Mouse (Mus musculus) embryo, embryonic 10 days (tissue): ENCODE results near the gene Ugt1a10.
"Not testable (repeated sequence)": the region's sequence is repeated elsewhere in the genome, so short reads cannot be mapped to it uniquely, and the experiment has no call there.

Experiments used
- DNase-seq: peaks from one replicate; pipeline ENCODE4 v3.0.0-alpha.2; 2015; ENCODE audit warnings: low spot score

The Ugt1a10 gene

DNA sequence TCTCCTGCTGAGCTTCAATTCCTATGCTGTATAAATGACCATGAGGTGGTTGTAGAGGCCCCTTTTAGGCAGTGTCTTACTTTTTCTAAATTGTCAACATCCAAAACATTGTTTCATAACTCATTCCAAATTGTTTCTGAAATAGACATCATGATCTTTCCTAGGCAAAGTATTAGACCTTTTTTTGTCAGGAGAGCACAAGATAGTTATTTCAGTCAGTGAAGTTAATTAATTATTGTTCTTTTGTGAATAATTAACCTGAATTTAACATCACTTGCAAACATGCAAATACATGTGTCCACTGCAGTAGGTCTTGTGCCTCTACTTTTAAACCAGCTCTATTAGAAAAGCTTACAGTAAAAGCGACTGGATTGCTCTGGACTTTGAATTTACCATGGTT is at the start of gene Ugt1a10:
Gene Ugt1a10, plus strand, starts transcription at position 301 of the 400 bp plus-strand sequence.
- DNase-seq, result no peak

DNA sequence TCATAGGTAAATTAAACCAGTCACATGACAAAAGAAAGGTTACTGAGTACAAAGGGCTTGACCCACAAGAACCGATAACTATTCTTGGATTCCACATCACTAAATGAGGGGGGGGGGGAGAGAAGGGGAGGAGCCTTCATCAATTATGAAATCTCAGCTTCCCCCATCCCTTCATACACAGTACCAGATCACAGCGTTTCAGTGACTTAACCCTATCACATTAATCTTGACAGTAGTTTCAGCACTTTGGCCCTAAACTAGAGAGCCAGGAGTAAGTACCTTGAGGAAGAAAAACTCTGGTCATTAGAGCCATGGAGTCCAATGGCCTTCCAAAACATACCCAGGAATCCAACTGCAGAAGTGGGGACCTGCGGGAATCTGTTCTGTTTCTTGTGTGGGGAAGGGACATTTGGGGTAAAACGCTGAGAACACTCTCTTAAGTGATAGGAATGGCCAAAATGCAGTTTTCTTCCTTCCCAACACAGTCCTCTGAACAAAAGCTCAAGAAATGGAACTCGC is 47.4 kb upstream of the Ugt1a10 start:
- peak; percentile 7 for DNase-seq

GRCm38 (mm10) chr1:88008211-88008697 is 46.9 kb upstream of the Ugt1a10 start, which contains the start of gene Usp40:
Usp40 (minus strand) TSS chr1:88008551.
- peak; percentile 88 for DNase-seq

- no peak for DNase-seq
These were observed 46.5 kb upstream of the Ugt1a10 start for GRCm38 (mm10) chr1:88008735-88009134.

DNA sequence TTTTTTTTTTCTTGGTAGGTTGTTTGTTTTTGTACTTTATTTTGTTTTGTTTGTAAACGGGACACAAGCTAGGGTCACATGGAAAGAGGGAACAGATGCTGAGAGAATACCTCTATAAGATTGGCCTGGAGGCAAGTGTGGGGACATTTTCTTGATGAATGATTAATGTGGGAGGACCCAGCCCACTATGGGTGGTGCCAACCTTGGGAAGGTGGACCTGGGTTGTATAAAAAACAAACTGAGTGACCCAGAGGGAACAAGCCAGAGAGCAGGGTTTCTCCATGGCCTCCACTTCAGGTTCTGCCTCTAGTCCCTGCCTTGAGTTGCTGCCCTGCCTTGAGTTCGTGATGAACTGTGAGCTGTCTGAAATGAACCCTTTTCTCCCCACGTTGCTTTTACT is 45.7 kb upstream of the Ugt1a10 start:
- no peak for DNase-seq

DNA sequence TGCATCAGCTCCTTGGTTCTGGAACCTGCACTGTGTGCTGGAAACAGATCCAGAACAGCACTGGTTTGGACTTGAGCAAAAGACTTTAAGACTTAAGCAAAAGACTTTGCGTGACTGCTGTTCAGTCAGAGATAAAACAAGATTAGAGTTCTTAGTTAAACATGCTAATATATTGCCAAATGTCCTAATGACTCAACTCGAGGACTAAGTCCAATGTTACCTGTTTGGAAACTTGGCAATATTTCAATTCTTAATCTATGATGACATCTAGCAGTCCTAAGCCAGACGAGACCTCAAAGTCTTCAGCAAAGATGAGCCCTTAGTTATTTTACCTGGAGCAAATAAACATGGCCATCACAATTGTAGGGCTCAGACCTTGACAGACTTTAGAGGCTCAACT is 41.5 kb upstream of the Ugt1a10 start:
- no peak for DNase-seq

DNA sequence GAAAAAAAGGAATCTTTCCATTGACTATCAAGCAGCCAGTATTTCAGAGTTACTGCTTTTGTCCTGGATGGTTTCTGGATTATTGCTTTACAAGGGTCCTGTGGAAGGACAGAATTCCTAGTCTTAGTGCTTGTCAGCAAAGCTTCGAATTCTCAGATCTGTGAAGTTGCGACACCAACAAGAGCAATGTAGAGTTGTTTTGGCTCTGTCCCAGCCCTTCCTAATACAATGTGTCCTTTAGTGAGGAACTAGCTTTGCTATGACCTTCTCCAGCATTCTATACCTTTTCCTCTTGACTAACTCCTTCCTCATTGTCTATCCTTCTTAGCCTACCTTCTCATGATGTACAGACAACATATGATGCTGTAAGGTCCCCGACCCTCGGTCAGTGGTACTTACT is 41.0 kb upstream of the Ugt1a10 start:
- DNase-seq, result no peak

DNA sequence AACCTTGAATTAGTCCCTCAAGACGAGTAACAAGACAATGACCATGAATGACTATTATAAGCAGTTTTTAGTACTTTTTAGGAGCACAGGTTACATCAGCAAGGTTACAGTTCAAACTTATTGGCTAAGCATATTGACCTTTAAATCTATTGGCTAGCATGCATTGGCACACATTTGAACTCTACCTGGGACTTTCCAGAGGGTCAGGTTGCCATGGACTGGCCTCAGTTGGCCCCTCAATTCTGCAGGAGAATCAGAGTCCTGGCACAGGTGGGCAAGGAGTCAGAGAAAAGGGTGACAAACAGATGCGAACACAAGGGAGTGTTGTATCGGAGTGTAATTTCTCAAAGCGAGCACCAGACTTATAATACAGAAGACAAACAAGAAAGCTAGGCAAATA is 40.5 kb upstream of the Ugt1a10 start:
- DNase-seq, result no peak

DNA sequence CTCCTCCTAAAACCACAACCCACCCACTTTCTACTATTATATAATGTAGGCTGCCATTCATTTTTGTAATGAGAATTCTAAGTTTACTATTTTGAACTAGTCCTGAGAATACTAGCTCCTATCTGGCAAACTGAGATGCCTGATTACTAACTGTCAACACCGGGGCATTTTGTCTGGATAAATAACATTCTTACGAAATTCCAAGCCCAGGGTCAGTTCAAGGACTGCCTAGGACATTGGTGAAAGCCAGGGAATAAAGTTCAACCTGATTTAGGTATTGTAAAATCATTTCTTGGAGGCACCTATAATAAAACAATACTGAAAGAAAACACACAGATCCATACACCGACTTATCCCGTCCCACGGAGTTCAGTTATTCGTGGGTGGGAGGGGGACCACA is 39.8 kb upstream of the Ugt1a10 start:
- no peak for DNase-seq

- DNase-seq, result not testable (repeated sequence)
These were observed 29.9 kb upstream of the Ugt1a10 start for GRCm38 (mm10) chr1:88025244-88025643.

DNA sequence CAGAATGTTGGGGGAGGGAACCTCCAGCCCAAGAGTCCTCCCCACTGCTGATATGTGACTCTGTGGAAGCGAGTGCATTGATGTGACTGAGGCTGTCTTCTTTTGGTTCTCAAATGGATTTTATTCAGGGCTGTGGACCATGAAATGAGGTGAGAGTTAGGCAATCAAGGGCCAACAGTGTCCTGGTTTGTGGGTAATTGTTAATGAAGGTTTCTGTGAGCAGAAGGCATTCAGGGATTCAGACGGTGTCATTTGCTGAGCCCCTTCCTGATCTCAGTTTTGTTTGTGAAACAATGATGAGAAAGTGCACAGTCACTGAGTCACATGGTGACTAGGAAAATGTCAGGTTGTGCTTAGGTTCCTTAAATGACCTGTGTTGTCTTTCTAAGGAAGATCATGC is 12.1 kb upstream of the Ugt1a10 start:
- not testable (repeated sequence) for DNase-seq

DNA sequence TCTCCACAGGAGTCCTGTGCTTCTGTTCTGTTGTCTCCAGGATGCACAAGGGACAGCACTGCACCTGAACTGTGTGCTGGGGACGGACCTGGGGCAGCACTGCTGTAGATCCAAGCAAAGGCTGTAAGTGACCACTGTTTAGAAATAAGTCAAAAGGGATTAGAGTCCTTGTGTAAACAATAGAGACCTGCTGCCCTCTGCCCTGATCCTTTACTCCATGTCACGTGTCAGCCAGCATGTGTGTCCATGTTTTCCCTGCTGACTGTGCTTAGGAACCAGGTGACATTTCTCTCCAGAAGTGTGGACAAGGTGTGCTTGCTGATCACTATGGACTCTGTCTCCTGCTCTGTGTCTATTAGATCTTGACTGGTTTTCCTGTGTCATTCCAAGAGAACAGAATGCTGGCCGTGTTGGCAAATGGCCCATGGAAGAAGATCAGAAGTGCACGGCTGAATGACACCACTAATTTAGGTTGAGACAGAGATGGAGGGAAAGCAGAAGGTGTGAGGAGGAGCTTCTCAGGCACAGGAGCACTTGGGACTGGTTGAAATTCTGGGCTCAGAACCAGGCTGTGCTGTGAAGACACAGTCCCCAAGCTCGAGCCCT is 10.3 kb upstream of the Ugt1a10 start:
- DNase-seq, result not testable (repeated sequence)

DNA sequence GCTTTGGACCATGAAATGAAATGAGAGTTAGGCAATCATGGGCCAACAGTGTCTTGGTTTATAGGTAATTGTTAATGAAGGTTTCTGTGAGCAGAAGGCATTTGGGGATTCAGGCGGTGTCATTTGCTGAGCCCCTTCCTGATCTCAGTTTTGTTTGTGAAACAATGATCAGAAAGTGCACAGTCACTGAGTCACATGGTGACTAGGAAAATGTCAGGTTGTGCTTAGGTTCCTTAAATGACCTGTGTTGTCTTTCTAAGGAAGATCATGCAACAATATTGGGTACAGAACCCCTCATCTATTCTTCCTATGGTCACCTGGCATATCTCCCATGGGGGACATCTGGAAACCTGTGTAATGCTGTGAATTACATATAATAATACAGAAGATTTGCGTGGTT is 7.8 kb upstream of the Ugt1a10 start:
- not testable (repeated sequence) for DNase-seq

GRCm38 (mm10) chr1:88066472-88067102 is 11.4 kb downstream of the Ugt1a10 start:
- DNase-seq, result not testable (repeated sequence)

DNA sequence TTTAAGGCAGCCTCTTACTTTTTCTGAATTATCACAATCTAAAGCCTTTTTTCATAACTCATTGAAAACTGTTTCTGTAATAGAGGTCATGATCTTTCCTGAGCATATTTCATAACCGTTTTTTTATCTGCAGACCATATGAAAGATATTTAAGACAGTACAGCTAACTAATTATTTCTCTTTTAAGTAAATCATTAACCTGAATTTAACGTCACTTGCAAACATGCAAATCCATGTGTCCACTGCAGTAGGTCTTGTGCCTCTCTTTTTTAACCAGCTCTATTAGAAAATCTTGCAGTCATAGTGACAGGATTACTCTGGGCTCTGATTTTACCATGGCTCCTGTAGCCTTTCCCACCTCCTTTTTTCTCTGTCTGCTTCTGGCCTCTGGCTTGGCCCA is 15.3 kb downstream of the Ugt1a10 start, which contains the start of gene Ugt1a9:
Gene Ugt1a9, plus strand, starts transcription at position 306 of the 400 bp plus-strand sequence.
- DNase-seq, result no peak

DNA sequence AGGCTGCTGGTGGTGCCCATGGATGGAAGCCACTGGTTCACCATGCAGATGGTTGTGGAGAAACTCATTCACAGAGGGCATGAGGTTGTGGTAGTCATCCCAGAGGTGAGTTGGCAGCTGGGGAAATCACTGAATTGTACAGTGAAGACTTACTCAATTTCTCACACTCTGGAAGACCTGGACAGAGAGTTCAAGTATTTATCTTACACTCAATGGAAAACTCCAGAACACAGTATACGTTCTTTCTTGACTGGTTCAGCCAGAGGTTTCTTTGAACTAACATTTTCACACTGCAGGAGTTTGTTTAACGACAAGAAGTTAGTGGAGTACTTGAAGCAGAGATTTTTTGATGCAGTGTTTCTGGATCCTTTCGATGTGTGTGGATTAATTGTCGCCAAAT is 15.7 kb downstream of the Ugt1a10 start:
- no peak for DNase-seq

GRCm38 (mm10) chr1:88074471-88074870 is 19.3 kb downstream of the Ugt1a10 start:
- no peak for DNase-seq

- DNase-seq, result no peak
These were observed 21.9 kb downstream of the Ugt1a10 start for GRCm38 (mm10) chr1:88077128-88077527.

- no peak for DNase-seq
These were observed 26.5 kb downstream of the Ugt1a10 start for GRCm38 (mm10) chr1:88081670-88082069.

- no peak for DNase-seq
These were observed 30.9 kb downstream of the Ugt1a10 start for GRCm38 (mm10) chr1:88086125-88086524.

DNA sequence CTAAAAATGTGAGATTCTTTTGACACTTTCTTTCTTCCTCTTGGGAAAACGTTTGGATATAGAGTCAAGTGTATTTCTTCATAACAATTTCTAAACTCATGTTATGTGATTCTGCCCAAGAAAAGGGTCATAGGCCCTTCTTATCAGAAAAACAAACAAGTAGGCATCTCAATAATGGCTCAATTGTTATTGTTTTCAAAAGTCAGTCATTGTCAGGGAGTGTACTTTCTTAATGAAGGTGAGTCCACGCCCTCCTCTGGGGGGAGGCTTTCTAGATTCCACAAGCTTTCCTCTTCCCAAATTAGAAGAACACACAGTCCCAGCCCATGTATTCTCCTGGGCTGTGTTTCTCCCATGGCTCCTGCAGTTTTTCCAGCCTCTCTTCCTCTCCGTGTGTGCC is 32.3 kb downstream of the Ugt1a10 start, which contains the start of gene Ugt1a8:
Gene Ugt1a8, plus strand, starts transcription at position 301 of the 400 bp plus-strand sequence.
- no peak for DNase-seq

- DNase-seq, result no peak
These were observed 37.2 kb downstream of the Ugt1a10 start for GRCm38 (mm10) chr1:88092341-88092740.

- DNase-seq, result peak; percentile 31
These were observed 39.1 kb downstream of the Ugt1a10 start for GRCm38 (mm10) chr1:88094270-88094676.
